Mouse (Mus musculus) embryonic fibroblast, embryonic 13.5 days (primary cell): Measurements from ENCODE around the gene Ctnnd1.

Source experiments
- CTCF ChIP-seq: IDR thresholded peaks from 2 replicates; pipeline ENCODE4 v1.5.1; 2011; ENCODE audit warnings: mild to moderate bottlenecking, control low read depth, low read length, moderate library complexity, borderline replicate concordance; ENCODE audit not compliant: insufficient read depth
- POLR2A ChIP-seq: IDR thresholded peaks from 2 replicates; pipeline ENCODE4 v1.6.1; 2011; ENCODE audit warnings: low read depth, mild to moderate bottlenecking, control low read depth, low read length, moderate library complexity

DNA sequence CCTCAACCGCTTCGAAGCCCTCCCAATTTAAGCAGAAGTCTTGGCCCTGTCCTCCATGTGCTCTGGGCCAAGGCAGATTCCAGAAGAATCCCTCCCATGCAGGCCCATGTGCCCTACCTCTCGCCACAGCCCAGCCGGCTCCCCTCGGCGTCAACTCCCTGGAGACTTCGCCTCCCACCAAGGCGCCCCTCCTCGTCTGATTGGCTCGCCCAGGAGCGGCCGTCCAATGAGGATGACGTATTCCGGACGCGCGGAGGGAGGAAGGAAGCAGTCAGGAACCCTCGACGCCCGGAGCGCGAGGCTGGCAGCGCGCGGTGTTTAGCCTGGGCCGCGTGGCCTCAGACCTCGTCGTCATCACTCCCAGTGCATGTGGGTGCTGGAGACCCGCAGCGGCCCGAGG lies 8.2 kb upstream of the Ctnnd1 start, which contains the start of gene Btbd18:
- no peak for TF ChIP-seq CTCF
- TF ChIP-seq POLR2A, result no peak
